Mouse (Mus musculus) gastrocnemius, postnatal 25 days (tissue): ENCODE data around the gene Olfr1215. TPM values are rescaled to one million over a fixed set of nuclear protein-coding genes. Genes with fewer than 3 reads are reported as not detected.
"Not testable (repeated sequence)": the region's sequence is repeated elsewhere in the genome, so short reads cannot be mapped to it uniquely, and the experiment has no call there.

Experiments
- DNase-seq: peaks from one replicate; pipeline ENCODE4 v3.0.0; 2022
- long read RNA-seq, 2 experiments: library from polyadenylated mRNA; stranded (forward); transcript quantifications; one replicate each; pipeline ENCODE4 v2.0.0; 2021
- total RNA-seq, 2 experiments: library from RNA; stranded (reverse); gene quantifications; 1 replicate in 1 of 2; 2 replicates in 1 of 2; pipeline ENCODE4 v1.2.3; 2021

The Olfr1215 gene
- total RNA-seq = not detected
- long read RNA-seq, experiment 1 = 0 reads
- long read RNA-seq, experiment 2 = 0 reads

DNA sequence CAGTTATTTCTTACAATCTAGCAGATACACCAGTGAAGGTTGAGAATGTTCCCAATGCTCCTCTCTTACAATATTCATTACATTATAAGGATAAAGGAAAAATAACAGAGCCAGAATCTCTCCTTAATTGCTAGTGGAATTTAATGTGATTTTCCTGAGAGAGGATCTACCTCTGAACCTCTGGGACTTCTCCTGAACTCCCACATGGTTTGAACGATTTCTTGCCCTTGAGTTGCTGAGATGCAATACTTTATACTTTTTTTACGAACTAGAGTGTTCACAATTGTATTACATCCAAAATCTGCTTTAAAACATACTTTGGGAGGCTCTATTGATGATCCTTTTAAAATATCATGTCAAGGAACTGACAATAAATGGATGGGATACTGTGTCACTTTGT lies at the start of gene Olfr1215:
Olfr1215 (minus strand) TSS at position 101 of the 400 bp plus-strand sequence.
- DNase-seq = no peak

DNA sequence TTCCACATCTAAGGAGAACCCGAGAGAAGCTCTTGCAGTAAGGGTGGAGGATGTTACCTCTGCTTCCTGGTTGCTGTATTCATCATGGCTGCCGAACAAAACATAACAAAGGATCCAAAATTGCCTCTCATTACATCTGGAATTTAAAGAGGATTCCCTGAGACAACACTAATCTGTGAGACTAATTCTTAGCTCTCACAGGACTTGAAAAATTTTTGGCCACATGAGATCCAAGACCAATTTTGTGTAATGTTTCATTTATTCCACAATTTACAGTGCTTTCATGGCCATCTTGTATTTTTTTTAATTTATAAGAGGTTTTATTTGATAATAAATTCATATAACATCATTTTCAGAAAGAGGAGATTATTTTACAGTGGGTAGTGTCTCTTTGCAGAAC lies 25.2 kb upstream of the Olfr1215 start, which contains the start of gene Olfr1217:
Olfr1217 (minus strand) TSS at position 101 of the 400 bp plus-strand sequence.
- no peak for DNase-seq

DNA sequence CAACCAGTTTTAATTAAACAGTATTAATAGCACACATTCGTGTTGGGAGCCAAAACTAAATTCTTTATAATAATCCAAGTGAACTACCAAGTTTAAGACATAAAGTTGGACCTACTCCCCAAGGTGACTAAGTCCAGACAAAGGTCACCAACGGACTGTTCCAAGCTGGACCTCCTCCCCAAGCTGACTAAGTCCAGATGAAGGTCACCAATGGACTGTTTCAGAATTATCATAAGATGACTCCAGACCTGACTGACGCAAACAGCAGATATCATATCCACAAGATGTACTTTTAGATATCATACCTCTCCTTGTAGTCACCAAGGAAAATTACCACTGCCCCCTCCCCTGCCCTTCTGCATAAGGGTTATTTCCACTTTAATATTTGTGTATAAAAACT lies 14.7 kb upstream of the Olfr1215 start:
- not testable (repeated sequence) for DNase-seq

DNA sequence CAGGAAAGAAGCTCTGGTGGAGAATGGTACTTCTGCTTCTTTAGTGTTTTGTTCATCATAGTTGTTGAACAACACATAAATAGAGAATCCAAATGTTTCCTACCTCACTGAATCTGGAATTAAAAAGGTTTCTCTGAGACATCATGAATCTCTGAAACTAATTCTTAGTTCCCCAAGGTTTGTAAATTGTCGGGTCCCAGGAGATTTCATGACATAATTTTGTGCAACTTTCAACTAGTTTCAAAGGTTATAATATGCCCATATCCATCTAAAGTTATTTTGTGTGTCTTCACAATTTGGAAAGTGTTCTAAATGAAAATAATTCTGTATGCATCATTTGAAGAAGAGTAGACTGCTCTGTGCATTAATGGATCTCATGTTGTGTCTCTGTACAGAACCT lies 11.5 kb upstream of the Olfr1215 start, which contains the start of gene Olfr1216:
Olfr1216 (minus strand) TSS at position 101 of the 400 bp plus-strand sequence.
- DNase-seq = no peak

DNA sequence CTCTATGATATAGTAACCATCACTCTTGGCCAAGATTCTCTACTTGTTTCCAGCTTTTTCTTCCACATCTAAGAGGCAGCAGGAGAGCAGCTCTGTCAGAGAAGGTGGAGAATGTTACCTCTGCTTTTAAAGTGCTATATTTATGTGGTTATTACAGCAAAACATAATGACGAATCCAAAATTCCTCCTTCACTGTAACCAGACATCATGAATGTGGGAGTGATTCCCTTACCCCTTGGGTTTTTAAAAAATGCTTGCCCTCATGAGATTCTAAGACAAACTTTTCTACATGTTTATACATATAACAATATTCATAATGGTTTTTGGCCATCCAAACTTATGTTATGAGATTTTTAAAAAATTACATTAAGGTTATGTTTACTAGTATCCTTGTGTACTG lies 14.2 kb downstream of the Olfr1215 start, which contains the start of gene Olfr1214:
Olfr1214 (minus strand) TSS at position 101 of the 400 bp plus-strand sequence.
- no peak for DNase-seq

DNA sequence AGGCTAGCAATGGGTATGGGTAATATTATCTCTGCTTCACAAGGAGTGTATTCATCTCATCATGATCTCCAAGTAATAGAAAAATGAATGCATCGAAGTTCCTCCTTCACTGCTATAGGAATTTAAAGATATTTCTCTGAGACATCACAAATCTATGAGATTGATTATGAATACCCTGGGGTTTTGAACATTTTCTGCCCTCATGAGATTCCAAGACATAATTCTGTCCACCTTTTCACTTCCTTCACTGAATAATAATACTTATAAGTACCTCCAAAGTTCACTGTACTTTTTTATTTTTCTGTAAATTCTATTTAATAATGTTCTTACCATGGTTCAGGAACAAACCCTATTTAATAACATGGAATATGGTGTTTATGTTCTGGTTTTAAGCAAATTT lies 26.6 kb downstream of the Olfr1215 start, which contains the start of gene Gm13762:
Gm13762 (minus strand) TSS at position 101 of the 400 bp plus-strand sequence.
- no peak for DNase-seq

- DNase-seq = no peak
These were observed 53.1 kb downstream of the Olfr1215 start, which contains the start of gene Olfr1212 for GRCm38 (mm10) chr2:88953669-88954068. Olfr1212 (plus strand) TSS chr2:88953969.

Other genes with a start within 250 kb of the Olfr1215 start
- gene Olfr1199, start 246.5 kb downstream of the Olfr1215 start, total RNA-seq = not detected
- gene Olfr1200, start 236.5 kb downstream of the Olfr1215 start, total RNA-seq = not detected
- gene Olfr1201, start 213.9 kb downstream of the Olfr1215 start, total RNA-seq = not detected
- not detected for gene Olfr1202, start 192.5 kb downstream of the Olfr1215 start, total RNA-seq
- gene Olfr1205, start 177.2 kb downstream of the Olfr1215 start, total RNA-seq = not detected
- gene Olfr1204, start 157.7 kb downstream of the Olfr1215 start, total RNA-seq = not detected
- not detected for gene Olfr1206, start 143.7 kb downstream of the Olfr1215 start, total RNA-seq
- gene Olfr1208, start 104.7 kb downstream of the Olfr1215 start, total RNA-seq = not detected
- gene Olfr1209, start 91.8 kb downstream of the Olfr1215 start, total RNA-seq = not detected
- not detected for gene Olfr1211, start 68.9 kb downstream of the Olfr1215 start, total RNA-seq
- gene Olfr1212, start 53.0 kb downstream of the Olfr1215 start, total RNA-seq = not detected
- gene Gm13762, start 26.7 kb downstream of the Olfr1215 start, total RNA-seq = not detected
- gene Olfr1214, start 14.3 kb downstream of the Olfr1215 start, total RNA-seq = not detected
- gene Olfr1216, start 11.4 kb upstream of the Olfr1215 start, total RNA-seq = not detected
- not detected for gene Olfr1217, start 25.1 kb upstream of the Olfr1215 start, total RNA-seq
- gene Olfr1218, start 54.2 kb upstream of the Olfr1215 start, total RNA-seq = not detected
- gene Olfr1219, start 76.5 kb upstream of the Olfr1215 start, total RNA-seq = not detected
- gene Olfr1220, start 99.9 kb upstream of the Olfr1215 start, total RNA-seq = not detected
- not detected for gene Olfr1221, start 110.3 kb upstream of the Olfr1215 start, total RNA-seq
- gene Olfr1222, start 126.1 kb upstream of the Olfr1215 start, total RNA-seq = not detected
- not detected for gene Olfr1223, start 144.6 kb upstream of the Olfr1215 start, total RNA-seq
- gene Olfr1224-ps1, start 157.1 kb upstream of the Olfr1215 start, total RNA-seq = not detected
- not detected for gene Olfr1225, start 167.7 kb upstream of the Olfr1215 start, total RNA-seq
- gene Olfr1226, start 193.1 kb upstream of the Olfr1215 start, total RNA-seq = not detected
- gene Olfr1228, start 247.1 kb upstream of the Olfr1215 start, total RNA-seq = not detected